Mouse (Mus musculus) regulatory T cell (primary cell): ENCODE measurements at regions not wholly inside any gene's neighbourhood (a gene's known extent, or its start where the extent isn't known, plus 50 kb on each side); places are given as distances from the start of the nearest gene placed in this dataset.
"Not testable (repeated sequence)": the region's sequence is repeated elsewhere in the genome, so short reads cannot be mapped to it uniquely, and the experiment has no call there.

ENCODE experiments used
- in situ Hi-C: fragments of 300-600 bp; cut with MboI, MseI; formaldehyde crosslinking; loops from one replicate; pipeline ENCODE4 v1.15.1; 2025; ENCODE audit warnings: high pct_unique_total_duplicates

- in situ Hi-C loops: no loop called here
These were observed 125.9 kb downstream of the Arrdc3 start for GRCm38 (mm10) chr13:81008864-81009766.

DNA sequence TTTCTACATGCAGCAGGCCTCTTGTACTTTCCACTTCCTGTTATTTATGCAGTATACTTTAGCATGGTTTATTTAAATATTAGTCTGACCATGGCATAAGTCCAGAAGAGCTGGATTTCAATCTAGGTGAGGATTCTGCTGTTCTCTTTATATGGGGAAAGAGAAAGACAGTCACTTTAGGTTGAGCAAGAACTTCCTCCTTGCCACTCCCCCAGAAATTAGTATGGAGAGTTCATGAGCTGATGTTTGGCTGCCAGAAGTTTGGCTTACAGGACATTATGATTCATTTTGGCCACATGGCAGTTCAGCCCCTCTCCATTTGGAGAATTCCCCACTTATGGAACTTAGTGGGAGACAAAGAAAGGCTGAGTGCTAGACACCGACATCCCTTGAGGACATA lies 130.8 kb downstream of the Arrdc3 start:
- in situ Hi-C loops: no loop called here

DNA sequence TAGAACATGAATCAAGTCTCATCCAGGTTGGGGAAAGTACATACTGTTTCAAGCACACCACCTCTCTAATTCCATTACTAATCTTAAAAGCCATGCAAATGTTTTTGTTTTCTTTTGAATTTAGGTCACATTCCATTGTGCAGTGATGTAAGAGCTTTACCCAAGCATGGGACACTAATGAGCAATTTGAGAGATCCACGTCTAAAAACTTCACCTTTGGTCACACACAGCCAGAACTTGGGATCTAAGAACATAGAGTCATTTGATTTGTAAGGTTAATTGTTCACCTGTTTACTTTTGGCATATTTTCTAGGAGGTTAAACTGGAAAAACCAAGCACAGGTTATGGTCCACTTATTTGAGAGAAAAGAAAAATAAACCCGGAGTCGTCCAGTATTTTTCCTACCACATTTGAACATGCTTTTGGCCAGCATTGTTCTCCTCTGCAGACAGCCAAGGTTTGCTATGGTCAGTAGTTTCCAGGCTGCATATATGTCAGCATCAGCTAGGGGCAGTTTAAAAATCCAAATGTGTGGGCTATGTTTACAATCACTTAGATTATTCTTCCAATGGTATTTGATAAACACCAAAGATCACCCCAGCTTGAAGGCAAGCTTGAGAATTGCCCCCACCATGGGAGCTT lies 137.0 kb downstream of the Arrdc3 start:
- in situ Hi-C loops: no loop called here

GRCm38 (mm10) chr13:81020811-81021210 lies 137.6 kb downstream of the Arrdc3 start:
- in situ Hi-C loops: no loop called here

DNA sequence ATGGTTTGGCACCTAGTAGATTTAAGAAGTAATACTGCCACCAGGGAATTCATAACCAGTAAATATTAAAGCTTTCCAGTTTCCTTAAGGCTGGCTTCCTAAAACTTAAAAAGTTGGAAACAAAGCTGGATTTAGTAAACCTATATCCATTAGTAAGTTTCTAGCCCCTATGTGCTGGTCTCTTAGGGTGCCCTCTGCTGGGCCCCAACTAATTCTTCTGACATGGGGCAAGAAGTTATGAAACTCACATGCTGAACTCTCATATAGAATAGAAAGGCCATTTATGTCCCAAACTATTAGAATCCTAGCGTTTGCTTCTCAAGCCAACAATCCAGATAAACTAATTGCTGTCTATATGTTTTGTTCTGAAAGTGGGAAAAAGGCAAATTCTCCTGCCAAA lies 139.2 kb downstream of the Arrdc3 start:
- in situ Hi-C loops: no loop called here

- in situ Hi-C loops: not testable (repeated sequence)
These were observed 142.1 kb downstream of the Arrdc3 start for GRCm38 (mm10) chr13:81025241-81025760.

DNA sequence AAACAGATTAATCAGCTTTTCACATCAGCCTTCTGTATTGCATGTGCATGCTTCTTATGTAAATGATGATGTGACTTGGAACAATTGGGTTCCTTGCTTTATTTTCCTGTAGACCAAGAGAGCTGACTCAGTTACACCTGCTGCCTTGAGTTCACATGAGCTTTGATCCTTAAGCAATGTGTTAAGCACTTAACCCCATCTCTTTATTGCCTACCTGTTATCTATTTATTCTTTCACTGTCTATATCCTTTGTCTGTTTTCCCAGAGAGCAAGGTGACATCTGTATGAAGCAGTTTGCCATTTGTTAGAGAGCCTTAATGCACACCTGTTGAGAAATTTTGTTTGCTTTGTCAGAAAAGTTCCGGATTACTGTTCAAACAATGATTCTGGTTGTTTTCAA lies 154.1 kb downstream of the Arrdc3 start:
- in situ Hi-C loops: no loop called here

DNA sequence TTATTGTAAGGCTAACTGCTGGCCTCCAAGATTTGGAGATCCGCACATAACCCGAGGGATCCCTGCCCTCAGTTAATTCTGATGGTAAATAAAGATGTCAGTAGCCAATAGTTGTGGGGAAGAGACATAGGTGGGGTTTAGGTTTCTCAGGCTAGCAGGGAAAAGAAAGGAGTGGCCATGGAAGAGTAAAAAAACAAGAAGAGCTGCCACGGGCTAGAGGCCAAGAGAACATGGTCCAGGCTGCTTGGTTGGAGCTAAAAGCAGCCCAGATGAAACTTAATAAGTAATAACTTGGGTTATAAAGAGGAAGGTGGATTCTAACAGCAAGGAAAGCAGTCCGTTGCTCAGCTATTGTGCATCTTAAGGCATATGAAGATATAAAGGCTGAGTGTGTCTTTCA lies 155.6 kb downstream of the Arrdc3 start:
- in situ Hi-C loops: no loop called here

- in situ Hi-C loops: no loop called here
These were observed 157.3 kb downstream of the Arrdc3 start for GRCm38 (mm10) chr13:81040494-81040893.

- in situ Hi-C loops: no loop called here
These were observed 158.5 kb downstream of the Arrdc3 start for GRCm38 (mm10) chr13:81041646-81042045.
